Mouse (Mus musculus) hindbrain, embryonic 11.5 days (tissue): ENCODE results near the gene Casq2. TPM values are rescaled to one million over a fixed set of nuclear protein-coding genes. Genes with fewer than 3 reads are reported as not detected.
A peak's percentile ranks its signal among the peaks of the same experiment; 100 is the strongest.

Experiments
- ATAC-seq: fragments of 200-750 bp; cut with Nextera tagmentation; 2 replicates; pipeline ENCODE4 v1.8.0; 2017; ENCODE audit warnings: mild to moderate bottlenecking, moderate TSS enrichment, moderate library complexity; ENCODE audit not compliant: low FRiP score
- DNase-seq: peaks from one replicate; pipeline ENCODE4 v3.0.0-alpha.2; 2015; ENCODE audit warnings: low spot score
- H3K27ac ChIP-seq: fragments of 300-500 bp; sonication (generic); 2 replicates; pipeline ENCODE4 v1.5.1; 2014; ENCODE audit warnings: mild to moderate bottlenecking, low read depth, low read length
- H3K27me3 ChIP-seq: fragments of 300-500 bp; sonication (generic); 2 replicates; pipeline ENCODE4 v1.6.1; 2014; ENCODE audit warnings: mild to moderate bottlenecking, low read length, moderate library complexity, mixed read lengths; ENCODE audit not compliant: control insufficient read depth, insufficient read depth
- H3K36me3 ChIP-seq: fragments of 300-500 bp; sonication (generic); 2 replicates; pipeline ENCODE4 v1.6.1; 2014; ENCODE audit warnings: mild to moderate bottlenecking, low read length, moderate library complexity, mixed read lengths; ENCODE audit not compliant: control insufficient read depth, insufficient read depth
- H3K4me1 ChIP-seq: fragments of 300-500 bp; sonication (generic); replicated peaks from 2 replicates; pipeline ENCODE4 v1.6.1; 2014; ENCODE audit warnings: low read length, mixed read lengths; ENCODE audit not compliant: control insufficient read depth, insufficient read depth
- H3K4me2 ChIP-seq: fragments of 300-500 bp; sonication (generic); replicated peaks from 2 replicates; pipeline ENCODE4 v1.6.1; 2014; ENCODE audit warnings: mild to moderate bottlenecking, low read depth, low read length
- H3K4me3 ChIP-seq: fragments of 300-500 bp; sonication (generic); 2 replicates; pipeline ENCODE4 v1.5.1; 2014; ENCODE audit warnings: low read depth, low read length
- H3K9ac ChIP-seq: fragments of 300-500 bp; sonication (generic); 2 replicates; pipeline ENCODE4 v1.6.1; 2014; ENCODE audit warnings: low read depth, low read length
- H3K9me3 ChIP-seq: fragments of 300-500 bp; sonication (generic); 2 replicates; pipeline ENCODE4 v1.6.1; 2016; ENCODE audit warnings: low read length; ENCODE audit not compliant: control insufficient read depth
- WGBS: fragments of 180-500 bp; shearing (Covaris S2); extraction: QIAGEN DNeasy Blood & Tissue Kit; methylation state at CpG from one replicate; pipeline ENCODE4 v1.1.7; 2014; 5-methylcytosine and 5-hydroxymethylcytosine counted together
- polyA plus RNA-seq: library from polyadenylated mRNA; unstranded; fragments of >200 nt; fragmentation: Nextera tagmentation; extraction: Ambion mirVana; gene quantifications from 2 replicates; pipeline ENCODE4 v1.2.1, GENCODE M21; 2014

The Casq2 gene
- polyA plus RNA-seq, 1 experiment from 2014 or later: 0.76 TPM

GRCm38 (mm10) chr3:102069260-102069659, 17.0 kb upstream of the Casq2 start:
- no peaks in the 10 kb centered on the region for H3K36me3 ChIP-seq
- DNase-seq (no peak), ATAC-seq (no peak)
- H3K4me3 ChIP-seq: no peak overlapping the region
- no peaks in the 10 kb centered on the region for H3K27me3 ChIP-seq
- H3K27ac ChIP-seq: no peak overlapping the region
- no peak overlapping the region for H3K4me2 ChIP-seq
- no peaks in the 10 kb centered on the region for H3K9me3 ChIP-seq
- no peak overlapping the region for H3K9ac ChIP-seq
- 92% methylated on average over 4 of the region's 4 CpGs for WGBS
- H3K4me1 ChIP-seq: no peaks in the 10 kb centered on the region

GRCm38 (mm10) chr3:102069686-102070085, 16.5 kb upstream of the Casq2 start:
- no peak for ATAC-seq
- no peak overlapping the region for H3K9ac ChIP-seq

GRCm38 (mm10) chr3:102070360-102070759, 15.9 kb upstream of the Casq2 start:
- ATAC-seq (no peak), DNase-seq (no peak)
- H3K4me1 ChIP-seq: no peaks in the 10 kb centered on the region
- 77% methylated on average over 7 of the region's 7 CpGs for WGBS
- H3K27ac ChIP-seq: no peak overlapping the region
- no peaks in the 10 kb centered on the region for H3K27me3 ChIP-seq
- no peaks in the 10 kb centered on the region for H3K9me3 ChIP-seq
- no peak overlapping the region for H3K4me2 ChIP-seq
- H3K36me3 ChIP-seq: no peaks in the 10 kb centered on the region
- no peak overlapping the region for H3K4me3 ChIP-seq
- no peak overlapping the region for H3K9ac ChIP-seq

More at GRCm38 (mm10) chr3:102069686-102070085, 16.5 kb upstream of the Casq2 start:
- WGBS: 85% methylated on average over 5 of the region's 5 CpGs
- no peaks in the 10 kb centered on the region for H3K27me3 ChIP-seq
- no peak for DNase-seq
- no peaks in the 10 kb centered on the region for H3K36me3 ChIP-seq
- H3K27ac ChIP-seq: no peak overlapping the region
- H3K9me3 ChIP-seq: no peaks in the 10 kb centered on the region
- H3K4me2 ChIP-seq: no peak overlapping the region
- no peak overlapping the region for H3K4me3 ChIP-seq
- no peaks in the 10 kb centered on the region for H3K4me1 ChIP-seq

GRCm38 (mm10) chr3:102071016-102071415, 15.2 kb upstream of the Casq2 start:
- no peak overlapping the region for H3K27ac ChIP-seq
- no peak overlapping the region for H3K4me3 ChIP-seq
- no peak overlapping the region for H3K4me2 ChIP-seq
- 97% methylated on average over 3 of the region's 3 CpGs for WGBS
- H3K9ac ChIP-seq: no peak overlapping the region
- no peaks in the 10 kb centered on the region for H3K4me1 ChIP-seq
- no peak for DNase-seq
- no peaks in the 10 kb centered on the region for H3K36me3 ChIP-seq
- no peaks in the 10 kb centered on the region for H3K9me3 ChIP-seq
- no peaks in the 10 kb centered on the region for H3K27me3 ChIP-seq
- ATAC-seq: no peak

GRCm38 (mm10) chr3:102079413-102079812, 6.8 kb upstream of the Casq2 start:
- 81% methylated on average over 2 of the region's 2 CpGs for WGBS
- Histone ChIP-seq H3K9me3 (no peaks in the 10 kb centered on the region), H3K4me1 (no peaks in the 10 kb centered on the region), H3K27me3 (no peaks in the 10 kb centered on the region), H3K9ac (no peak overlapping the region), H3K36me3 (no peaks in the 10 kb centered on the region), H3K27ac (no peak overlapping the region), H3K4me3 (no peak overlapping the region), H3K4me2 (no peak overlapping the region)
- ATAC-seq (no peak), DNase-seq (no peak)

- no peaks in the 10 kb centered on the region for H3K36me3 ChIP-seq
- no peaks in the 10 kb centered on the region for H3K4me1 ChIP-seq
- H3K27ac ChIP-seq: peak overlapping the region; percentile 18; the same call in 1 of the 2 replicates
- no peak overlapping the region for H3K4me2 ChIP-seq
- no peak overlapping the region for H3K9ac ChIP-seq
- peak; percentile 87 for ATAC-seq
- peak; percentile 86 for DNase-seq
- no peaks in the 10 kb centered on the region for H3K9me3 ChIP-seq
- no peak overlapping the region for H3K4me3 ChIP-seq
- 0 out of 2 replicates have a peak, but pooled peaks cover 3% of the 10 kb centered on the region for H3K27me3 ChIP-seq
- WGBS: 18% methylated on average over 3 of the region's 3 CpGs
Observed at GRCm38 (mm10) chr3:102081862-102082261, 4.4 kb upstream of the Casq2 start.

- no peak for ATAC-seq
- Histone ChIP-seq H3K9me3 (no peaks in the 10 kb centered on the region), H3K4me1 (no peaks in the 10 kb centered on the region), H3K36me3 (no peaks in the 10 kb centered on the region), H3K9ac (no peak overlapping the region), H3K4me2 (no peak overlapping the region), H3K27ac (no peak overlapping the region), H3K4me3 (no peak overlapping the region), H3K27me3 (0 out of 2 replicates have a peak, but pooled peaks cover 3% of the 10 kb centered on the region)
- 11% methylated on average over 13 of the region's 13 CpGs for WGBS
- DNase-seq: no peak
Observed at GRCm38 (mm10) chr3:102083589-102084230, 2.5 kb upstream of the Casq2 start.

- H3K9ac ChIP-seq: no peak overlapping the region
- no peak overlapping the region for H3K27ac ChIP-seq
- 63% methylated on average over 13 of the region's 13 CpGs for WGBS
- H3K36me3 ChIP-seq: no peaks in the 10 kb centered on the region
- H3K4me2 ChIP-seq: no peak overlapping the region
- no peak overlapping the region for H3K4me3 ChIP-seq
- no peaks in the 10 kb centered on the region for H3K4me1 ChIP-seq
- ATAC-seq: no peak
- H3K9me3 ChIP-seq: no peaks in the 10 kb centered on the region
- DNase-seq: no peak
- 0 out of 2 replicates have a peak, but pooled peaks cover 3% of the 10 kb centered on the region for H3K27me3 ChIP-seq
Observed at GRCm38 (mm10) chr3:102084833-102085491, 1.3 kb upstream of the Casq2 start.

GRCm38 (mm10) chr3:102085719-102086118, 496 bp upstream of the Casq2 start:
- H3K27ac ChIP-seq: no peak overlapping the region
- H3K9me3 ChIP-seq: no peaks in the 10 kb centered on the region
- H3K36me3 ChIP-seq: no peaks in the 10 kb centered on the region
- H3K9ac ChIP-seq: no peak overlapping the region
- no peak for DNase-seq
- ATAC-seq: no peak
- no peak overlapping the region for H3K4me2 ChIP-seq
- no peaks in the 10 kb centered on the region for H3K4me1 ChIP-seq
- H3K4me3 ChIP-seq: no peak overlapping the region
- 29% methylated on average over 12 of the region's 12 CpGs for WGBS
- H3K27me3 ChIP-seq: 0 out of 2 replicates have a peak, but pooled peaks cover 3% of the 10 kb centered on the region
